Mouse (Mus musculus): ENCODE measurements around the gene Pde1b.

Gene Pde1b

DNA sequence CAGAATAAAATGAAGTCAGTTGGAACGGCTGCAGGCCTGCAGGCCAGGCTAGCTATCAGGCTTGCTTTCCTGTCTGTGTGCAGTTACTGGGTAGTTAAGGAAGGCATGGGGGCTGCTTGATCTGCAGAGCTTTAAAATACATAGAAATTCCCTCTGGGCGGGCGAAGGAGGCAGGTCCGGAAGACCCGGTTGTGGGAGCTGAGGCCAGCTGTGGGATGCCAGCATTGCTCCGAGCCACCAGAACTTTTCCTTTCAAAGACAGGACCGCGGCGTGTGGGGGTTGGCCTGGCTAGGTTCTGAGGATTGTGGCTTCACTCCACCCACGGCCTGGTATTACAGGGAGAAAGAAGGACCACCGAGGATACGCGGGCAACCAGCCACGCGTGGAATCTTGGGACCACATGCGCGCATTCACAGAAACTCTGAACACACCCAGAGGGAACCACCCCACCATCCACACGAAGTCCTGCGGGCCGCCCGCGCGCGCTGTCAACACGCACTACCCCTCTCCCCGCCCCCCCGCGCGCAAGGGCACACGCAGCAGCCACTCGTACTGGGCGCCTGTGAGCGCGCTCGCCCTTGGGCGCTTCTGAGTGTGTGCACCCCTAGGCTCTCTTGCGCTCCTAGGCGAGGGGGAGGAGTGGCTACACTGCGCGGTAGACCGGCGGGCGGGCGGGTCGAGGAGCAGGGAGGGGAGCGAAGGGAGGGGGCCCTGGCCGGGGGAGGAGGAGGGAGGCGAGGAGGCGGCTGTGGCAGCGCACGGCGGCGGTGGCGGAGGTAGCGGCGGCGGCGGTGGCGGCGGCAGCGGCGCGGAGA lies at the start of gene Pde1b:
TSS of gene Pde1b (plus strand) at position 600 of the 816 bp plus-strand sequence.
- WGBS = 2% methylated on average over 61 of the region's 63 CpGs

DNA sequence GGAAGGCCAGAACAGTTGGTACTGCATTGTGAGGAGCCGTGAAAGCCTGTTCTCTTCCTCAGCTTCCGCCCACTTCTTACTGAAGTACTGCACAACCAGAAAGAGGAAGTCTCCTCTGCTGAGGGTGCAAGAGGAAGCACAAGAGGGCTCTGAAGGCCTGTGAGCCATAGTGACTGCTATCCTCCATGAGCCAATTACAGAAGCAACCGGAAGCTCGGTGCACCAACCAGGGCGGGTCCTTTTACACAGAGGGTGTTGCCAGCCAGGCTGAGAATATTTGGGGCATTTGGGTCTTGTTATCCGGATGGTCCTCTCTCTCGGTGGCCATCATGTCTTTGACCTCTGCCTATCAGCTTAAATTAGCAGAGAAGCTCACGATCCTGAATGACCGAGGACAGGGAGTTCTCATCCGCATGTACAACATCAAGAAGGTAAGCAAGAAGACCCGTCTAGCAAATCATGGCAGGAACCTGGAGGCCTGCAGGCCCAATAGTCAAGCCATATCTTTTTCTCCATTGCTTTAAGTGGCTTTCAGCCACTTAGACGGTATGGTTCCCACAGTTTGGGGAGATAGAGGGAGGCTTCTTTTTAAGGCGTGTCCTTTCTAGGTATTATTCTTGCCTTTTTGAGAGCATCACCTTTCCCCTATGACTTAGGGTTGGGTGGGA lies 49.1 kb upstream of the Pde1b start, which contains the start of gene Nckap1l:
TSS of gene Nckap1l (plus strand) at position 244 of the 668 bp plus-strand sequence.
- 78% methylated on average over 13 of the region's 13 CpGs for WGBS

DNA sequence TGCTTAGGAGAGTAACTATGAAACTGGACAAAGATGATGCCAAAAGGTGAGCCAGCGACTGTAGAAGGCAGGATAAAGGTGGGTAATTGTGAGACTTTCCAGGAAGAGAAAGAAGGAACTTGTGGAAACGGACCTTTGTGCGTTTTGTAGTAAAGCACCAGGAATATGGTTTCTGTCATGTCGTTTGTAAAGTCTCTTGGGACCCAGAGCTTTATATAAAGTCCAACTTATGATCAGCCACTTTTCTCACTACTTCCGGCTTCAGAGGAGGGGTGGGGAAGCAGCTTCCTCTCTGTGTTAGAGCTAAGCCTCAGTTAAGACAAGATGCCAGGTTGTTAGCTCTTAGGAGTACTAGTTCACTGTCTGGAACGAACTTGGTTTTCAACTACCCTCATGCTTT lies 48.4 kb upstream of the Pde1b start:
- 86% methylated on average over 6 of the region's 6 CpGs for WGBS

DNA sequence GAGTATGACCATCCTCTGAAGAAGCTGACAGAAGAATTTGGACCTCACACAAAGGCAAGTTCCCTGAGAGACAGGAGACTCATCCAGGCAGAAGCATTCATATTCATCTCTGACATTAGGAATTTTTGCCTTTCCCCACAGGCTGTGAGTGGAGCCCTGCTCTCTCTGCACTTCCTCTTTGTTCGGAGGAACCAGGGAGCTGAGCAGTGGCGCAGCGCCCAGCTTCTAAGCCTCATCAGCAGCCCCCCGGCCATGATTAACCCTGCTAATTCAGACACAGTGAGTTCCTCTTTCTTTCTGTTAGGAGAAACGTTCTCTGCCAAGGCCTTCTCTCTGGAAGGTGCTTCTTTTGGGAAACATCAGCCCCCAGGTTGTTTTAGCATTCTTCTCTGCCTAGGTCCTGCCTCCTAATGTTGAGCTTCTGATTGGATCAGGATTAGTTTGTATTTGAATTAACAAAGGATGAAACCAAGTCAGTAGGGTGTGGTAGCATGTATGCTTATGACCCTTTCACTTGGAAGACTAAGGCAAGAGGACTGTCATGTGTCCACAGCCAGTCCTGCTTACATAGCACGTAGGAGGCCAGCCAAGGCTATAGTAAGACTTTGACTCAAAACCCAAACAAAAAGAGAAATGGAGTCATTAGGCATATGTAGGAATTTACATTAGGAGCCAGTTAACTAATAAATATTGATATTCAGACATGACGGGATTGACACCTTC lies 40.1 kb upstream of the Pde1b start:
- WGBS = 67% methylated on average over 7 of the region's 7 CpGs

GRCm38 (mm10) chr15:103471488-103472194 lies 31.2 kb upstream of the Pde1b start:
- 74% methylated on average over 7 of the region's 7 CpGs for WGBS

- WGBS = 60% methylated on average over 3 of the region's 3 CpGs
Measured at GRCm38 (mm10) chr15:103472265-103472664, 30.6 kb upstream of the Pde1b start.

DNA sequence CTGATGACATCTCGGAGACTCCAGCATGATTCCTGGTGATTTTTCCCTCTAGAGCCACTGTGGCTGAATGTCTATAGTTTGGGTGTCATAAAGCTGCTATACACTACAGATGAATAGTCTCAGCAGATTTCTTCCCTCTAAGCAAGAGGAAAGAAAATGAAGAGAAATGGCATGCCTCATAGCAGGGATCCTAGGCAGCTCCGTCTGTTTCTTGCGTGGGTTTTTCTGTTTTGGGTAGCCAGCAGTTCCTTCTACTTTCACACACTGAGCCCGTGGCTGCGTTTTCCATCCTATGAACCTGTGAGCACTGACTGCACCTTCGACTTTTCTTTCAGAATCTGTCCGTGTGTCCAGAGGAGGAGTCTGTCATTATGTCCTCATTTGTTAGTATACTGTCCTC lies 29.7 kb upstream of the Pde1b start:
- WGBS = 67% methylated on average over 7 of the region's 7 CpGs

DNA sequence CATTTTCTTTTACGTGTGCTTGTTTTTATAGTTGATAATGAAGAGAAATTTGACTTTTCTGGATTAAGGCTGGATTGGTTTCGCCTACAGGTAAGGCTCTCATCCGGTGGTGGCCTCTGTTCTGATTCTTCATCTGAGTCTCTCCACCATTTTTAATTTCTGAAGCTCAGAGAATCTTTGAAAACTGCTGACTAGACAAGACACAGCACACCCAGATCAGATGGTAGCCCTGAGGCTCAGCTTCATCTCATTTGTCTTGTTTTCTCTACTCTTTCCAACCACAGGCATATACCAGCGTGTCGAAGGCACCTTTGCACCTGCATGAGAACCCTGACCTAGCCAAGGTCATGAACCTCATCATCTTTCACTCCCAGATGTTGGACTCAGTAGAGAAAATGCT lies 29.1 kb upstream of the Pde1b start:
- WGBS = 93% methylated on average over 5 of the region's 5 CpGs

DNA sequence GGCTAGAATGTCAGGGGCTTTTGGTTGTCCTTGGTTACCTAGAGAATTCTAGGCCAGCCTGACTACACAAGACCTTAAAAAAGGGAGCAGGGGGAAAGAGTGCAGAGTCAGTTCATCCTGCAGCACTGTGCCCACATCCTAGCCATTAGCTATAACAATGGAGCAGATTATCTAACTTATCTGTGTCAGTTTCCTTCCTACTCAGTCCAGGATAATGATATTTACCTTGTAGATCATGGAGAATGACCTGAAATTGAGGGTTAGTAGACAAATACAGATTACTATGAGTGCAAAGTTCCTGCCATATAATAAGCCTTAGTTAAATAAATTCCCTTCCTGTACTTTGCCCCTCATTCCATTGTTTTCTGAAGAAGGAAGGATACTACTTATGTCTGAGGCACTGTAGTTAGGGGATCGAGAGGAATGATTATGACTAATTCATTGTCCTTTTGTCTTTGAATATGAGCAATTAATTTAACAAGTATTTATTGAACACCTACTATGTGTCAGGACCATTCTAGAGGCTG lies 23.7 kb upstream of the Pde1b start:
- 78% methylated on average over 1 of the region's 1 CpGs for WGBS

GRCm38 (mm10) chr15:103480129-103480528 lies 22.7 kb upstream of the Pde1b start:
- WGBS = 91% methylated on average over 2 of the region's 2 CpGs

GRCm38 (mm10) chr15:103482488-103482887 lies 20.3 kb upstream of the Pde1b start:
- 0% methylated on average over 1 of the region's 1 CpGs for WGBS

- WGBS = 64% methylated on average over 2 of the region's 2 CpGs
Measured at GRCm38 (mm10) chr15:103484490-103484889, 18.3 kb upstream of the Pde1b start.

- WGBS = 66% methylated on average over 3 of the region's 3 CpGs
Measured at GRCm38 (mm10) chr15:103485106-103485505, 17.7 kb upstream of the Pde1b start.

GRCm38 (mm10) chr15:103486658-103487057 lies 16.2 kb upstream of the Pde1b start:
- WGBS = 48% methylated on average over 1 of the region's 1 CpGs

DNA sequence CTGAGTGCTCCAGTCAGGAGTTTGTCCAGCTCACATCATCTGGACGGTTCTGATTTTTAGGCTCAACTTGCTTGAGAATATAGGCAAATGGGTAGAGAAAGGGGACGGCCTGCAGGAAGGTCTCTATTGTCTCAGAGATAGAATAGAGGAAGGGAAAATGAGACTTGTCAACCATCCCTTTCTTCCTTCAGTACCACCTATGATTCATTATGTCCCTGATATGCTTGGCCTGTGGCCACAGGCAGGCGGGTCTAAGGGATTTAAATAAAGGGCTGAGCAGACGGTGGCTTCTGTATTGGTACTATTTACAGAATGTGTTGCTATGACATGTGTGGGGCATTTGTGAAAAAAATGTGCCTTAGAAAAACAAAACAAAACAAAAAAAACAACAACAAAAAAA lies 14.5 kb upstream of the Pde1b start:
- 62% methylated on average over 4 of the region's 4 CpGs for WGBS

DNA sequence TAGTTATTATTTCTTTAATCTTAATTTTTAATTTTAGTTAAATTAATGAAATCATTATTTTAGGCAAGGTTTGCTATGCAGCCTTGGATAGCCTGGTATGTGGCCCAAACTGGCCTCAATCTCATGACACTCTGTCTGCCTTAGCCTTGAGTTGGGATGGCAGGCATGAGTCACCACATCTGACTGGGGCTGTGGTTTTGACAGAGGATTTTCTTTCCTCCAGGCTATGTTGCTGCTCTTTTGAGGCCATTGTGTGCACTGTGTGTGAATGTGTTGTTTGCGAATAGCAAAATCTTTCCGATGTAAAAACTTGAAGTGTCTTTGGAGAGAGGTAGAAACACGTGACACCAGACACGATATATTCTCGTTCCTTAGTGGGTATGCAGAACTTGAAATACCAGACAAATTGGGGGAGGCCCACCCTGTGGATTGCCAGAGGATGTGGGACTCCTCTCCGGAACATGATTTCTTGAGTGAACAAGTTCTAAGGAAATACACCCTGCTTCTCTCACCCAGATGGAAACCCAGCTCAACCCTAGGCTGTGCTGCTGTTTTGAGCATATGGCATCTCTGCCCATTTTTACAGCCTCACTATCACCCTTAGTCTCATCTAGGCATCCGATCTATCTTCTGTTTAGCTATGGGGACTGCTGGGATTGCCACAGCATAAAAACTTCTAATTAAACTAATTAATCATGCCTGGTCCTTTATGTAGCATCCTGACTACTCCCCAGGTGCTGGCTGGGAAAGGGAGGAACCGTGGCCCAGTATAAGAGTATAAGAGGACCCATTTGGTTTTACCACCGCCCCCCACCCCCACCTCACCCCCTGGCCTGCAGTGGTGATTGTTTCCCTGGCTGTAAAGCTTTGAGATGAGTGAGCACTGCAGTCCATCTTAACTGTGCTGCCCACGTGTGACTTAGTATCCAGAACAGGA lies 6.4 kb upstream of the Pde1b start:
- WGBS = 76% methylated on average over 10 of the region's 10 CpGs

DNA sequence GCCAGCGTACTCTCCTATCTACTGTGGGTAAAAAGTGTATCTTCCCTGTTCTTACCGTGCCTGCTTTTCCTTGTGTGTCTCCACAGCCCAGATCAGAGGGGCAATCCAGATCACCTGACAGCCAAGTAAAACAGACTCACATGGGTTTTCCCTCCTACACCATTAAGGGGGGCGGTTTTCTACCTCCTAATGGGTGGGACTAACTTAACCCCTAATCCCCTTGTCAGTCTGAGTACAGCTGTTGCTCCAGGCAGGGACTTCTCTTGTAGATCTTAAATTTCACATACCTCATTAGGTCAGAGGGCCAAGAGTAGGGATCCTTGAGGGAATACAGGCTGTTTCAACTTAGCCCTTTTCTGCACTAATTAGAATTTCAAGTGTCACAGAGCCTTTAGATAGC lies 4.7 kb upstream of the Pde1b start:
- 75% methylated on average over 3 of the region's 3 CpGs for WGBS

DNA sequence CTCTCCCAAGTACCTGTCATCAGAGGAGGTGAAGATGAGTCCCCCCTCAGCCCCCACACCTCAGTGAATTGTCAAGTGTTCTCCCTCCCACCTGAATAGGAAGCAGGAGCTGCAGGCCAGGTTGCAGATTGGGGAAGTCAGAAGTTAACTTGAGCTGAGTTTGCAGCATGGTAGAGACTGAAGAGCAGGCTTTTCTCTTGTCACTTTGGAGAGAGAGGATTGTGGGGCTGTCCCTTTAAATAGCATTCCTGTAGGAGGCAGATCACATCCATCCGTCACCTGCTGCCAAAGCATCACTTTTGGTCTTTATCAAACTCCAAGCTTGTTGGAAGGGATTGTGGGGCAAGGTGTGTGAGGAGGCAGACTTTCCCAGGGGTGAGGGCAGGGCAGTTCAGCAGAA lies 2.1 kb upstream of the Pde1b start:
- 40% methylated on average over 1 of the region's 1 CpGs for WGBS

DNA sequence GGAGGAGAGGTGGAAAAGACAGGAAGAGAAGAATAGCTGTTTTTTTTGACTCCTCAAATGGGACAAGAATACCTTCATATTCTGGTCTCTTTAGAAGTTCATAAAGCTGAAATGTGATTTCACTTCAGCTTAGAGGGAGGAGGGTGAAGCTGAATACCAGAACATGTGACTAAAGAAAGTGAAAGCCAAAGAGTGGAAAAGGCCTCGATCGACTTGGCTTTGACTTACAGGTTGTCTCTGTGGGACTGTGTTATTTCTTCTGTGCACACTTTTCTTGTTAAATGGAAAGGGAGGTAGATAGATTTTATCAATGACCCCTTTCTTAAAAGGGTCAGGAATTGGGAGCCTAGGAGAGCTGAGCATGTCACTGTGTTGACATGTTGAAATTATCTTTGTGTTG lies 1.6 kb upstream of the Pde1b start:
- WGBS = 48% methylated on average over 2 of the region's 2 CpGs

GRCm38 (mm10) chr15:103503251-103503600 lies 392 bp downstream of the Pde1b start:
- under 1% methylated on average over 15 of the region's 15 CpGs for WGBS

GRCm38 (mm10) chr15:103503660-103504059 lies 826 bp downstream of the Pde1b start:
- WGBS = 25% methylated on average over 12 of the region's 12 CpGs
